Mouse (Mus musculus): ENCODE results near the gene U2af2.
"Not testable (repeated sequence)": the region's sequence is repeated elsewhere in the genome, so short reads cannot be mapped to it uniquely, and the experiment has no call there.

U2af2 gene

DNA sequence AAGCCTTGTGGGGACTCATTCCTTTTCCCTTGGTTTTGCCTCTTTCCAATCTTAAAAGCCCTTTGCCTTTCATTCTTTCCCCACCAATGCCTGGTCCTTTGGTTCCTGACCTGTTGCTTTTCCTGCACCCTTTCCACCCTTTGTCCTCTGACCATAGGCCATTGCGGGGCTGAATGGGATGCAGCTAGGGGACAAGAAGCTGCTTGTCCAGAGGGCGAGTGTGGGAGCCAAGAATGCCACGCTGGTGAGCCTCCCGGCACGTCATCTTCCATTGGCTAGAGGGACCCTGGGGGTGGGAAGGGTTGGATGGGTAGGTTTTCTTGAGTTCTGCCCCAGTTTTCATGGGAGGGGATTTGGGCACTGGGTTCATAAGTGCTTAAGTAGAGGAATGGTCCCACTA lies 13.0 kb downstream of the U2af2 start:
- no peak for DNase-seq (ENCODE audit: low spot score in 2 of 2)

- no peak for DNase-seq (ENCODE audit: low spot score in 2 of 2)
Measured at GRCm38 (mm10) chr7:5076931-5077330, 15.0 kb downstream of the U2af2 start.

DNA sequence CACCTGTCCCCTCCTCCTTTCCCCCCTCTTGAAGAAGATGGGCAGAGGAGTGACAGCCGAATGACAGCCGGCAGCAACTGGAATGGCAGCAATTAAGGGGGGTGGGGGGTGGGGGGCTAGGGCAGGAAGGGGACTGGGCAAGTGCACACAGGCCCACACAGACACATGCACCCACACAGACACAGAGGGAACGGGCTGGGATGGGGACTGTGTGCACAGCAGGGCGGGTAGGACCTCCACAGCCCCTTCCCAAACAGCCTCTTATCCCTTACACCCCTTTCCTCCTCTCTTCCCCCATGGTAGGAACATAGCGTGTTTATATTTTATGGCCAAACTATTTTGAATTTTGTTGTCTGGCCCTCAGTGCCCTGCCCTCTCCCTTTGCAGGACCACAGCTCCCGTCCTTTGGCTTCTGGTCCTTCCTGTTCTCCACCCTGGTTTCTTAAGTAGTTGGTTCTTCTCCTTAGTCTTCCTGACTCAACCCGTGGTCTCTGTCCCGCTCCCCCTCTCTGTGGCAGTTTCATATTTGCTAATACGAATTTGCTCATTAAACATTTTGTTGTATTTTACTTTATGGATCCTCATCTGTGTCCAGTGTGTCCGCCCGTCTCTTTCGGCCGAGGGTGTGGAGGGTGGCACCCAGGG lies 17.5 kb downstream of the U2af2 start:
- DNase-seq (ENCODE audit: low spot score in 2 of 2): not testable (repeated sequence)

- peak; percentile 87 to 93 for DNase-seq (ENCODE audit: low spot score in 2 of 2)
Measured at GRCm38 (mm10) chr7:5080010-5080751, 18.2 kb downstream of the U2af2 start, which contains the start of gene Epn1. Gene Epn1, plus strand, starts transcription at chr7:5080235.

DNA sequence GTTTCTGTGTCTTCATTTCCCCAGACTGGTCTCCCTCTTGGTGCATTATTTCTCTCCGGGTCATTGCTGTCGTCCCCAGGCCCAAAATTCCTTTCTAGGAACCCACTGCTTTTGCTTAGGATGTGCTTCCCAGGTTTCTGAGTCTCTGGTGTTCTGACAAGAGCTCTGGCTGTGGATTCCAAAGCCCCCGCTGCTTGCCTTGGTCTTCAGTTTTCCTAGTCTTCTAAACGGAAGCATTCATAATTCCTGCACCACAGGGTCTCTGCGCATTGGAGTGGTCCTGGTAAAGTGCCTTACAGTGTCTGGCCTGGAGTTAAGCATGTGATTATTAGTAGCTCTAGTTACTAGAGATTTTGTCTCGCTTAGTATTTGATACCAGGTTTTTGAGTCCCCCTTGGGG lies 18.9 kb downstream of the U2af2 start:
- no peak for DNase-seq (ENCODE audit: low spot score in 2 of 2)

- DNase-seq (ENCODE audit: low spot score in 2 of 2): no peak
Measured at GRCm38 (mm10) chr7:5081241-5081640, 19.3 kb downstream of the U2af2 start.

- DNase-seq (ENCODE audit: low spot score in 2 of 2): no peak
Measured at GRCm38 (mm10) chr7:5081939-5082338, 20.0 kb downstream of the U2af2 start.

DNA sequence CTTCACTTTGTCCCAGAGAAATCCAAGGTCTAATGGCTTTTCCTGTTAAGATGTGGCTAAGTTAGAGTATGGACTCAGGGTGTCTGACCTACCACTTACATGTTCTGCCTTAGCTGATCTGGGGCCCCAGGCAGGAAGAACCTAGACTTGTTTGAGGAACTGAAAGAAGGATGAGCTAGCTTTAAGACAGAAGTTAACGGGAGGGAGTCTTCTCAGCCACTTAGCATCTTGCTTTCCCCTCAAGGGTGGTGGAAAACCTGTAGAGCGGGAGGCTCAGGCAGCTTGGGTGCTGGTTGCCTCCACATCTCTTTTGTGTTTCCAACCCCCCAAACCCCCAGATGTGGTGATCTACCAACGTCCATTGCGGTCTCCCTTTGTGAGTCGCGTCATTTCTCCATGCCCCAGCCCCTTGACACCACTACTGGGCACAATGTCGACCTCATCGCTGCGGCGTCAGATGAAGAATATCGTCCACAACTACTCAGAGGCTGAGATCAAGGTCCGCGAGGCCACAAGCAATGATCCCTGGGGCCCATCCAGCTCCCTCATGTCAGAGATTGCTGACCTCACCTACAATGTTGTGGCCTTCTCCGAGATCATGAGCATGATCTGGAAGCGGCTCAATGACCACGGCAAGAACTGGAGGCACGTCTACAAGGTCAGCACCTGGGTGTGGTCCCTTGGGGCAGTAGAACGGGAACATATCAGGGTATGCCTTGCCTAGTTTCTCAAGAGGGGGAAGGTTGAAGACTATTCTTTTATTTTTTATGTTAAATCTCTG lies 21.6 kb downstream of the U2af2 start:
- peak in 1 of 2 experiments; percentile 22 for DNase-seq (ENCODE audit: low spot score in 2 of 2)

- DNase-seq (ENCODE audit: low spot score in 2 of 2): no peak
Measured at GRCm38 (mm10) chr7:5085512-5085911, 23.6 kb downstream of the U2af2 start.

DNA sequence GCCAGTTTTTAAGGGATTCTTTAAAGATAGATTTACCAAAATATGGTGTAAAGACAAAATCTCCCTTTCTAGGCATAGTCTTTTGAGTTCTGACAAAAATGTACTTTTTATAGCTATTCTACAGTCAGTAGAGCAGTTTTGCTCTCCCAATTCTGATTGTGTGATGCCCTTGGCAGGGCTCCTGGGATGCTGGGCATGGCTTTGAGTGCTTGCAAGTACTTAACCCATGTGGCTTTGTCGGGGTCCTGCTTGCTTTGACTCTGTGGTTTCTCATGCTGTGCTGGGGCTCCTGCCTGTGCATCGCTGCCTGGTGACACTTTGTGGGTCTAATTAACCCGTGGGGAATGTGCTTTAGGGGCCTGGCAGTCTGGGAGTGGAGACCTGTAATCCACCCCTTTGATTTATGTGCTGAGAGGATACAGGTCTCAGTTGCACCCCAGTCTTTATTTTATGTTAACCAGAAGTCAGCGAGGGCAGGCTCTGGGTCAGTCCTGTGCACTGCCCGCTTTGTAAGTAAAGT lies 25.0 kb downstream of the U2af2 start:
- DNase-seq (ENCODE audit: low spot score in 2 of 2): no peak

DNA sequence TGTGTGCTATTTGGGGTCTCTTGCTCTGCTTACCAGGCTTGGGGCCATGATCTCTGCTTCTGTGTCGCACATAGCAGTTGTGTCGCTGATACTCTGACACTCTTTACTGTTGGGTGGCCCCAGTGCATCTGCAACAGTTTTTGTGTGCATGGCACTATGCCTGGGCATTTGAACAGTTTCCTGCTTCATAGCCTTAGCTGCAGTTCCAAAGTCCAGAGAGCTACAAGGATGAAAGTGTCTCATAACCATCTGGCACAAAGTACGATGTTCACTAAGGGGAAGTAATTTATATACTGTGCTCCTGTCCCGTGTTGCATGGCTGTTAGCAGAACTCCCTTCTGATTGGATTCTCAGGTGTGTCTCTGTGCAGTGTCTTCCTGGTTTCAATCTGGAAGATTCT lies 25.9 kb downstream of the U2af2 start:
- no peak for DNase-seq (ENCODE audit: low spot score in 2 of 2)

- no peak for DNase-seq (ENCODE audit: low spot score in 2 of 2)
Measured at GRCm38 (mm10) chr7:5089853-5090252, 27.9 kb downstream of the U2af2 start.

- no peak for DNase-seq (ENCODE audit: low spot score in 2 of 2)
Measured at GRCm38 (mm10) chr7:5091008-5091728, 29.2 kb downstream of the U2af2 start.

GRCm38 (mm10) chr7:5092381-5092780 lies 30.4 kb downstream of the U2af2 start:
- no peak for DNase-seq (ENCODE audit: low spot score in 2 of 2)

DNA sequence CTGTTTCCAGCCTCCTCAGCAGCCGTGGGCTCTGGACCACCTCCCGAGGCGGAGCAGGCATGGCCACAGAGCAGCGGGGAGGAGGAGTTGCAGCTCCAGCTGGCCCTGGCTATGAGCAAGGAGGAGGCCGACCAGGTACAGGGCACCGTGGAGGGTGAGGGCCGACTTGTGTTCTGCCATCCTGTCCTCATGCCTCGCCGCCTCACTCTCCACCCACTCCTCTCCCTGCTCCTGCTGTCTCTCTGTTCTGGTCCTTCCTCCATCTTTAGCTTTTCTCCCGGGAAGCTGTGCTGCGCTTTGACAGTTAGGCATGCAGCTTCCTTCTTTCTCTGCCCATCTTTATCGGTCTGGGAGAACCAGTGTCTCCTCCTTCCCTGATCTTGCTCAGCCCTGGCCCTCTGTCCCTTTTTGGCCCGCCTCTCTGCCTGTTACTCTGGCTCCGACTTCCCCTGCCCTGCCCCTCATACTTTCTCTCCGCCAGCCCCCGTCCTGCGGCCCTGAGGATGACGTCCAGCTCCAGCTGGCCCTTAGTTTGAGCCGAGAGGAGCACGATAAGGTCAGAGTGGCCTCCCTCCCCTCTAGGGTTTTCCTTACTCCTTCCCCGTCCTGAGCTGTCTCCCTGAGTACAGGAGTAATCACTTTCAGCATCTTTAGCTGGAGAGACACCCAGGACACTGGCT lies 31.0 kb downstream of the U2af2 start:
- no peak for DNase-seq (ENCODE audit: low spot score in 2 of 2)

DNA sequence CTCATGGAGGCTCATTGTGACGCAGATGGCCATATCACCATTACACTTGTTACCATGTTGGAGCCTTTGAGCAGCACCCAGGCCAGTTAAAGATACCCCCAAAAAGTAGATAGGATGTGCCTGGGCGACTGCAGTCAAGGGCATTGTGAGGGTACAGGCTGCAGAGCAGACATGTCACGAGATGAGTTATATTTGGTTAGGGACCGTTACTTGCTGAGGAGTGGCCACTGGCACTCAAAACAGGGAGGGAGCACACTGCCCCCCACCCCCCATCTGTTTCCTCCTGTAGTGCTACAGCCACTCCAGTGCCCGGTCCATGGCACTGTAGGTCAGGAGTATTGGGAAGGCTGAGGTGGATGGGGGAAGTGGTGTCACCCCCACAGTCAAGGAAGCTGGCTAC lies 36.8 kb downstream of the U2af2 start:
- DNase-seq (ENCODE audit: low spot score in 2 of 2): no peak

- DNase-seq (ENCODE audit: low spot score in 2 of 2): no peak
Measured at GRCm38 (mm10) chr7:5099796-5100195, 37.9 kb downstream of the U2af2 start.

- peak in 1 of 2 experiments; percentile 33 for DNase-seq (ENCODE audit: low spot score in 2 of 2)
Measured at GRCm38 (mm10) chr7:5101066-5101663, 39.2 kb downstream of the U2af2 start.

GRCm38 (mm10) chr7:5102564-5102963 lies 40.6 kb downstream of the U2af2 start:
- no peak for DNase-seq (ENCODE audit: low spot score in 2 of 2)

- no peak for DNase-seq (ENCODE audit: low spot score in 2 of 2)
Measured at GRCm38 (mm10) chr7:5108272-5108671, 46.3 kb downstream of the U2af2 start.

- DNase-seq (ENCODE audit: low spot score in 2 of 2): no peak
Measured at GRCm38 (mm10) chr7:5109301-5109700, 47.4 kb downstream of the U2af2 start.
